Mouse (Mus musculus) C2C12 (cell line): Measurements from ENCODE around the gene Emc10. TPM values are rescaled to one million over a fixed set of nuclear protein-coding genes. Genes with fewer than 3 reads are reported as not detected.

Experiments
- H3K27me3 ChIP-seq: one replicate; pipeline ENCODE4 v1.6.1; 2011; ENCODE audit not compliant: control insufficient read depth, insufficient read depth, insufficient read length
- H3K36me3 ChIP-seq: one replicate; pipeline ENCODE4 v1.6.1; 2011; ENCODE audit not compliant: control insufficient read depth, insufficient read depth
- H3K4me3 ChIP-seq: one replicate; pipeline ENCODE4 v1.5.1; 2011; ENCODE audit warnings: mild to moderate bottlenecking, control low read depth; ENCODE audit not compliant: poor library complexity, insufficient read depth, severe bottlenecking
- H3K79me2 ChIP-seq: one replicate; pipeline ENCODE4 v1.6.1; 2011; ENCODE audit not compliant: control insufficient read depth, insufficient read depth
- H3K79me3 ChIP-seq: one replicate; pipeline ENCODE4 v1.6.1; 2011; ENCODE audit warnings: low read depth, control low read depth
- H3ac ChIP-seq: one replicate; pipeline ENCODE3; 2011; ENCODE audit warnings: low read depth; ENCODE audit not compliant: control insufficient read depth, insufficient read length
- CEBPB ChIP-seq: IDR thresholded peaks from one replicate; pipeline ENCODE4 v1.6.1; 2011; ENCODE audit warnings: low read depth, mild to moderate bottlenecking, control low read depth, moderate library complexity
- CTCF ChIP-seq: IDR thresholded peaks from one replicate; pipeline ENCODE4 v1.5.1; 2011; ENCODE audit not compliant: control insufficient read depth, insufficient read depth, insufficient read length
- FOSL1 ChIP-seq: IDR thresholded peaks from one replicate; pipeline ENCODE4 v1.8.0; 2011; ENCODE audit warnings: mild to moderate bottlenecking, low read length; ENCODE audit not compliant: poor library complexity, insufficient read depth, severe bottlenecking
- MAX ChIP-seq: IDR thresholded peaks from one replicate; pipeline ENCODE4 v1.6.1; 2011; ENCODE audit warnings: mild to moderate bottlenecking, control low read depth
- MYOD1 ChIP-seq: IDR thresholded peaks from one replicate; pipeline ENCODE4 v1.6.1; 2011; ENCODE audit warnings: low read depth; ENCODE audit not compliant: control insufficient read depth, insufficient read length
- MYOG ChIP-seq: IDR thresholded peaks from one replicate; pipeline ENCODE4 v1.6.1; 2011; ENCODE audit not compliant: control insufficient read depth, insufficient read length; ENCODE audit errors: extremely low read depth
- USF1 ChIP-seq: IDR thresholded peaks from one replicate; pipeline ENCODE4 v1.6.1; 2011; ENCODE audit warnings: low read depth, mild to moderate bottlenecking, control low read depth, moderate library complexity
- microRNA-seq: library from miRNA; unstranded; fragments of <30 nt; microRNA quantifications from one replicate; pipeline ENCODE4, GENCODE M21; 2019; ENCODE audit warnings: borderline microRNAs expressed
- polyA plus RNA-seq: library from polyadenylated mRNA; unstranded; fragments of >200 nt; fragmentation: generic; extraction: Trizol; gene quantifications from one replicate; pipeline ENCODE4 v1.2.1, GENCODE M21; 2012; ENCODE audit warnings: missing spikeins

Emc10 gene
- polyA plus RNA-seq, 1 experiment, result 93.5 TPM

GRCm38 (mm10) chr7:44441648-44442109 lies 54.6 kb downstream of the Emc10 start:
- Histone ChIP-seq H3K36me3 (no peaks in the 10 kb centered on the region), H3K79me2 (no peaks in the 10 kb centered on the region), H3K27me3 (peaks cover 71% of the 10 kb centered on the region), H3K79me3 (no peaks in the 10 kb centered on the region), H3K4me3 (no peak overlapping the region), H3ac (no peak overlapping the region)
- no peak for TF ChIP-seq CEBPB
- no peak for TF ChIP-seq USF1
- no peak for TF ChIP-seq MYOG
- no peak for TF ChIP-seq FOSL1
- no peak for TF ChIP-seq CTCF
- no peak for TF ChIP-seq MYOD1
- no peak for TF ChIP-seq MAX

GRCm38 (mm10) chr7:44441180-44441579 lies 55.1 kb downstream of the Emc10 start:
- H3K4me3 ChIP-seq, result no peak overlapping the region

GRCm38 (mm10) chr7:44440479-44440878 lies 55.9 kb downstream of the Emc10 start:
- H3ac ChIP-seq, result no peak overlapping the region
- H3K79me3 ChIP-seq, result no peaks in the 10 kb centered on the region
- TF ChIP-seq USF1 (no peak), CEBPB (no peak), FOSL1 (no peak), MYOG (no peak), MYOD1 (no peak), MAX (no peak), CTCF (no peak)
- no peak overlapping the region for H3K4me3 ChIP-seq
- H3K79me2 ChIP-seq, result no peaks in the 10 kb centered on the region
- peaks cover 64% of the 10 kb centered on the region for H3K27me3 ChIP-seq
- no peaks in the 10 kb centered on the region for H3K36me3 ChIP-seq

More at GRCm38 (mm10) chr7:44441180-44441579, 55.1 kb downstream of the Emc10 start:
- Histone ChIP-seq H3K79me2 (no peaks in the 10 kb centered on the region), H3K36me3 (no peaks in the 10 kb centered on the region), H3ac (no peak overlapping the region), H3K27me3 (peaks cover 67% of the 10 kb centered on the region), H3K79me3 (no peaks in the 10 kb centered on the region)
- TF ChIP-seq MAX (no peak), CEBPB (no peak), CTCF (no peak), FOSL1 (no peak), MYOD1 (no peak), MYOG (no peak), USF1 (no peak)

Small RNA genes within 50 kb of the gene (microRNA-seq; reads per million reads assigned to microRNA genes)
- gene Mir7052, result 0.24 reads per million
- gene Mir7053, result not detected

Other genes starting within 250 kb of the Emc10 start
- 0.68 TPM for gene 1700028J19Rik, start 249.8 kb downstream of the Emc10 start, polyA plus RNA-seq
- gene 2410002F23Rik, start 249.8 kb downstream of the Emc10 start, polyA plus RNA-seq, result 68.9 TPM
- gene Acp4, start 239.2 kb downstream of the Emc10 start, polyA plus RNA-seq, result not detected
- gene Gm15517, start 235.1 kb downstream of the Emc10 start, polyA plus RNA-seq, result not detected
- gene Clec11a, start 189.6 kb downstream of the Emc10 start, polyA plus RNA-seq, result 0.30 TPM
- gene Shank1, start 186.3 kb downstream of the Emc10 start, polyA plus RNA-seq, result under 0.01 TPM
- gene Syt3, start 112.4 kb downstream of the Emc10 start, polyA plus RNA-seq, result not detected
- 0.11 TPM for gene 1700008O03Rik, start 110.7 kb downstream of the Emc10 start, polyA plus RNA-seq
- gene Lrrc4b, start 67.5 kb downstream of the Emc10 start, polyA plus RNA-seq, result not detected
- not detected for gene Aspdh, start 31.1 kb downstream of the Emc10 start, polyA plus RNA-seq
- 77.5 TPM for gene Josd2, start 28.5 kb downstream of the Emc10 start, polyA plus RNA-seq
- 0.95 TPM for gene Fam71e1, start 52 bp upstream of the Emc10 start, polyA plus RNA-seq
- gene Mybpc2, start 28.1 kb upstream of the Emc10 start, polyA plus RNA-seq, result not detected
- gene Spib, start 35.5 kb upstream of the Emc10 start, polyA plus RNA-seq, result 0.01 TPM
- gene Pold1, start 52.3 kb upstream of the Emc10 start, polyA plus RNA-seq, result 66.1 TPM
- gene Nr1h2, start 57.4 kb upstream of the Emc10 start, polyA plus RNA-seq, result 61.0 TPM
- not detected for gene Napsa, start 75.9 kb upstream of the Emc10 start, polyA plus RNA-seq
- gene Kcnc3, start 94.1 kb upstream of the Emc10 start, polyA plus RNA-seq, result 0.26 TPM
- 0.01 TPM for gene Myh14, start 174.3 kb upstream of the Emc10 start, polyA plus RNA-seq
- not detected for gene Izumo2, start 212.2 kb upstream of the Emc10 start, polyA plus RNA-seq